Mouse (Mus musculus): ENCODE measurements around the gene Pramel7. TPM values are rescaled to one million over a fixed set of nuclear protein-coding genes. Genes with fewer than 3 reads are reported as not detected.
"Not testable (repeated sequence)": the region's sequence is repeated elsewhere in the genome, so short reads cannot be mapped to it uniquely, and the experiment has no call there.

Pramel7 gene
- not detected in 2 replicates for total RNA-seq (2021)
- long read RNA-seq: 0 reads

- not testable (repeated sequence) for DNase-seq
Measured at GRCm38 (mm10) chr2:87496993-87497392, at the start of gene Pramel7. Gene Pramel7 (minus strand): TSS chr2:87497093.

- no peak for DNase-seq
Measured at GRCm38 (mm10) chr2:87545442-87545841, 48.5 kb upstream of the Pramel7 start, which contains the start of gene Olfr1128. Gene Olfr1128 (minus strand): TSS chr2:87545542.

- DNase-seq: no peak
Measured at GRCm38 (mm10) chr2:87534826-87535225, 37.9 kb upstream of the Pramel7 start.

GRCm38 (mm10) chr2:87531496-87531895, 34.6 kb upstream of the Pramel7 start, which contains the start of gene Olfr153:
Gene Olfr153 (plus strand): TSS chr2:87531796.
- no peak for DNase-seq

- DNase-seq: not testable (repeated sequence)
Measured at GRCm38 (mm10) chr2:87525899-87526616, 29.2 kb upstream of the Pramel7 start.

GRCm38 (mm10) chr2:87520651-87521050, 23.8 kb upstream of the Pramel7 start:
- DNase-seq: no peak

GRCm38 (mm10) chr2:87516581-87516980, 19.7 kb upstream of the Pramel7 start:
- DNase-seq: no peak

- no peak for DNase-seq
Measured at GRCm38 (mm10) chr2:87515457-87516060, 18.7 kb upstream of the Pramel7 start.

- no peak for DNase-seq
Measured at GRCm38 (mm10) chr2:87515046-87515445, 18.2 kb upstream of the Pramel7 start.

GRCm38 (mm10) chr2:87506265-87506664, 9.4 kb upstream of the Pramel7 start, which contains the start of gene Pramel6:
Gene Pramel6 (plus strand): TSS chr2:87506565.
- no peak for DNase-seq

- no peak for DNase-seq
Measured at GRCm38 (mm10) chr2:87482276-87482675, 14.6 kb downstream of the Pramel7 start.

- DNase-seq: no peak
Measured at GRCm38 (mm10) chr2:87481158-87481557, 15.7 kb downstream of the Pramel7 start.

GRCm38 (mm10) chr2:87480207-87480606, 16.7 kb downstream of the Pramel7 start:
- no peak for DNase-seq

GRCm38 (mm10) chr2:87461769-87462168, 35.1 kb downstream of the Pramel7 start:
- DNase-seq: no peak

- no peak for DNase-seq
Measured at GRCm38 (mm10) chr2:87453662-87454061, 43.2 kb downstream of the Pramel7 start, which contains the start of gene Olfr1126. Gene Olfr1126 (plus strand): TSS chr2:87453962.

Other genes starting within 250 kb of the Pramel7 start
- not detected in 2 replicates for gene Olfr1115, start 249.1 kb downstream of the Pramel7 start, total RNA-seq (2021)
- not detected in 2 replicates for gene Olfr1116, start 229.6 kb downstream of the Pramel7 start, total RNA-seq (2021)
- gene Olfr1118, start 189.5 kb downstream of the Pramel7 start, total RNA-seq (2021): not detected in 2 replicates
- not detected in 2 replicates for gene Olfr1120, start 142.3 kb downstream of the Pramel7 start, total RNA-seq (2021)
- gene Olfr1121, start 127.2 kb downstream of the Pramel7 start, total RNA-seq (2021): not detected in 2 replicates
- not detected in 2 replicates for gene Olfr1122, start 111.2 kb downstream of the Pramel7 start, total RNA-seq (2021)
- not detected in 2 replicates for gene Olfr1123, start 80.5 kb downstream of the Pramel7 start, total RNA-seq (2021)
- gene Olfr1124, start 66.8 kb downstream of the Pramel7 start, total RNA-seq (2021): not detected in 2 replicates
- not detected in 2 replicates for gene Olfr1126, start 43.1 kb downstream of the Pramel7 start, total RNA-seq (2021)
- gene Pramel6, start 9.5 kb upstream of the Pramel7 start, total RNA-seq (2021): not detected in 2 replicates
- not detected in 2 replicates for gene Olfr153, start 34.7 kb upstream of the Pramel7 start, total RNA-seq (2021)
- not detected in 2 replicates for gene Olfr1128, start 48.4 kb upstream of the Pramel7 start, total RNA-seq (2021)
- not detected in 2 replicates for gene Olfr1129, start 76.8 kb upstream of the Pramel7 start, total RNA-seq (2021)
- not detected in 2 replicates for gene Olfr1130, start 109.1 kb upstream of the Pramel7 start, total RNA-seq (2021)
- gene Olfr1131, start 130.0 kb upstream of the Pramel7 start, total RNA-seq (2021): not detected in 2 replicates
- gene Olfr1132, start 140.4 kb upstream of the Pramel7 start, total RNA-seq (2021): not detected in 2 replicates
- gene Olfr1133, start 150.3 kb upstream of the Pramel7 start, total RNA-seq (2021): not detected in 2 replicates
- not detected in 2 replicates for gene Olfr1134, start 161.4 kb upstream of the Pramel7 start, total RNA-seq (2021)
- not detected in 2 replicates for gene Olfr1135, start 176.6 kb upstream of the Pramel7 start, total RNA-seq (2021)
- not detected in 2 replicates for gene Olfr1136, start 196.9 kb upstream of the Pramel7 start, total RNA-seq (2021)
- not detected in 2 replicates for gene Olfr1137, start 216.1 kb upstream of the Pramel7 start, total RNA-seq (2021)
- not detected in 2 replicates for gene Olfr1138, start 242.9 kb upstream of the Pramel7 start, total RNA-seq (2021)
- gene Olfr1140, start 246.7 kb upstream of the Pramel7 start, total RNA-seq (2021): not detected in 2 replicates

Measured in adrenal gland, postnatal 25 days (tissue).